Mouse (Mus musculus) midbrain, embryonic 16.5 days (tissue): ENCODE data around the gene Secisbp2l. TPM values are rescaled to one million over a fixed set of nuclear protein-coding genes. Genes with fewer than 3 reads are reported as not detected.

Experiments used
- ATAC-seq: fragments of 200-750 bp; cut with Nextera tagmentation; 2 replicates; pipeline ENCODE4 v1.8.0; 2017; ENCODE audit warnings: moderate TSS enrichment
- H3K27ac ChIP-seq: fragments of 300-500 bp; sonication (generic); 2 replicates; pipeline ENCODE4 v1.5.1; 2014; ENCODE audit warnings: mild to moderate bottlenecking, low read length, mixed read lengths
- H3K27me3 ChIP-seq: fragments of 300-500 bp; sonication (generic); 2 replicates; pipeline ENCODE4 v1.6.1; 2014; ENCODE audit warnings: low read depth, low read length, mixed read lengths; ENCODE audit not compliant: control insufficient read depth, insufficient read depth
- H3K36me3 ChIP-seq: fragments of 300-500 bp; sonication (generic); 2 replicates; pipeline ENCODE4 v1.6.1; 2014; ENCODE audit warnings: mild to moderate bottlenecking, low read length, moderate library complexity, mixed read lengths; ENCODE audit not compliant: control insufficient read depth, insufficient read depth
- H3K4me1 ChIP-seq: fragments of 300-500 bp; sonication (generic); 2 replicates; pipeline ENCODE4 v1.6.1; 2014; ENCODE audit warnings: mild to moderate bottlenecking, low read length, mixed read lengths; ENCODE audit not compliant: control insufficient read depth, insufficient read depth
- H3K4me2 ChIP-seq: fragments of 300-500 bp; sonication (generic); 2 replicates; pipeline ENCODE4 v1.6.1; 2014; ENCODE audit warnings: mild to moderate bottlenecking, low read length, mixed read lengths
- H3K4me3 ChIP-seq: fragments of 300-500 bp; sonication (generic); 2 replicates; pipeline ENCODE4 v1.5.1; 2014; ENCODE audit warnings: low read depth, mild to moderate bottlenecking, low read length, moderate library complexity, mixed read lengths
- H3K9ac ChIP-seq: fragments of 300-500 bp; sonication (generic); 2 replicates; pipeline ENCODE4 v1.6.1; 2014; ENCODE audit warnings: low read depth, low read length, mixed read lengths
- H3K9me3 ChIP-seq: fragments of 300-500 bp; sonication (generic); replicated peaks from 2 replicates; pipeline ENCODE4 v1.6.1; 2014; ENCODE audit warnings: mild to moderate bottlenecking, low read length, mixed read lengths; ENCODE audit not compliant: control insufficient read depth, poor library complexity, severe bottlenecking
- WGBS: fragments of 180-500 bp; shearing (Covaris S2); extraction: QIAGEN DNeasy Blood & Tissue Kit; methylation state at CpG from one replicate; pipeline ENCODE4 v1.1.7; 2014; 5-methylcytosine and 5-hydroxymethylcytosine counted together
- polyA plus RNA-seq: library from polyadenylated mRNA; unstranded; fragments of >200 nt; fragmentation: Nextera tagmentation; extraction: Ambion mirVana; gene quantifications from 2 replicates; pipeline ENCODE4 v1.2.1, GENCODE M21; 2015

Gene Secisbp2l
- polyA plus RNA-seq, 1 experiment from 2014 or later, result 31.7 TPM

DNA sequence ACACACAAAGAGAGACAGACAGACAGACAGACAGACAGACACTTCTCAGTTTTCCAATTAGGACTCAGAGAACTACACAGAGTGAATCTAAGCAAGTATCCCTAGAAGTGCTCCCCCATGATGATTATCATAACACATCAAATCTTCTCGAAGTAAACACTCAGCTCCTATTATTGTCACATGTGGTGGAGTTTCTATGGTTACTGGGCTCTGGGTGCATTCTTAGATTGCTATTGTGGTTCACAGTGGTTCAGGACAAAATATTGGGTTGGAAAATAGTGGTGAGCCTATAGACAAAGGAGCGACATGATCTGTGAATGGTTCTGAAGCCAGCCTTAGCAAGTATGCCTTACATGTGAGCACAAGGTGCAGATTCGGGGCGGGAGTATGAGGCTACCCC is 19.3 kb upstream of the Secisbp2l start:
- H3K27me3 ChIP-seq, result no peaks in the 10 kb centered on the region
- H3K4me3 ChIP-seq, result no peak overlapping the region
- H3K4me2 ChIP-seq, result no peak overlapping the region
- 75% methylated on average over 4 of the region's 4 CpGs for WGBS
- H3K4me1 ChIP-seq, result no peaks in the 10 kb centered on the region
- H3K27ac ChIP-seq, result no peak overlapping the region
- peak; percentile 48; the same call in 1 of the 2 replicates for ATAC-seq
- H3K9me3 ChIP-seq, result no peaks in the 10 kb centered on the region
- no peaks in the 10 kb centered on the region for H3K36me3 ChIP-seq
- H3K9ac ChIP-seq, result no peak overlapping the region

DNA sequence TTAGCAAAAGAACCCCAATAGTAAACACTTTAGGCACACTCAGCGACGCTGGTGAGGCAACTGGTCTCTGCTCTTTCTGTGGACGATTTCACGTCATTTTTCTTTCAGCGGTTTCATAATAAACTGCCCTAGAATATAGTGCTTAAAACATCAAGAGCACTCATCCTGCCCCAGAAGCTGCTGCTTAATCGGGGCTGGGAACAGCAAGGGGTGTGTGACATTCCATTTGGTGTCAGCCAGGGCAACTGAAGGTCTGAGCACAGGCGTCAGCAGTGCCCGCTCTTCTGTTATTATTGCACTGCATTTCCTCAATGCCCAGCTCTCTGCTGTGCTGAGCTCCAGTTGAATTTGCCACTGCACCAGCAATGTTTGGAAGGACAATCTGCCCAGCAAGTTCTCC is 18.4 kb upstream of the Secisbp2l start:
- no peaks in the 10 kb centered on the region for H3K27me3 ChIP-seq
- ATAC-seq, result no peak
- no peaks in the 10 kb centered on the region for H3K4me1 ChIP-seq
- H3K4me3 ChIP-seq, result no peak overlapping the region
- no peak overlapping the region for H3K27ac ChIP-seq
- H3K9ac ChIP-seq, result no peak overlapping the region
- H3K9me3 ChIP-seq, result no peaks in the 10 kb centered on the region
- no peak overlapping the region for H3K4me2 ChIP-seq
- 73% methylated on average over 8 of the region's 8 CpGs for WGBS
- H3K36me3 ChIP-seq, result no peaks in the 10 kb centered on the region

DNA sequence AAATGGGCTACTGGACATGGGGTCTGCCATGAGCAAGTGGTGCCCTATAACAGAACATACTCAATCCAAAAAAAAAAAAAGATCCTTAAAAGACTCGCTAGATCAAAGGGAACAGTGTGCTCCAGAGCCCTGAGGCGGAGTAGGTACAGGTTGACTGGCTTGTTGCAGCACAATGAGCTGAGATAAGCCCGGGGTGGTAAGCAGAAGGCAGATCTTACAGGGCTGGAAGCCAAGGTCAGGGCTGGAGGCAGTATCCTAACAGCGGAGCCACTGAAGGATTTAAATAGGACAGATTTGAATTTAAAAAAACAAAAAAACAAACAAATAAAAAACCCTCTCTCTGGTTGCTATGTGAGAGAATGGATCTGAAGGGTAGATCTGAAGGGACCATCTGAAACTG is 17.8 kb upstream of the Secisbp2l start:
- H3K36me3 ChIP-seq, result no peaks in the 10 kb centered on the region
- no peak overlapping the region for H3K4me2 ChIP-seq
- H3K27ac ChIP-seq, result no peak overlapping the region
- no peak overlapping the region for H3K9ac ChIP-seq
- no peaks in the 10 kb centered on the region for H3K27me3 ChIP-seq
- no peak overlapping the region for H3K4me3 ChIP-seq
- 66% methylated on average over 4 of the region's 4 CpGs for WGBS
- H3K4me1 ChIP-seq, result no peaks in the 10 kb centered on the region
- no peaks in the 10 kb centered on the region for H3K9me3 ChIP-seq
- no peak for ATAC-seq

DNA sequence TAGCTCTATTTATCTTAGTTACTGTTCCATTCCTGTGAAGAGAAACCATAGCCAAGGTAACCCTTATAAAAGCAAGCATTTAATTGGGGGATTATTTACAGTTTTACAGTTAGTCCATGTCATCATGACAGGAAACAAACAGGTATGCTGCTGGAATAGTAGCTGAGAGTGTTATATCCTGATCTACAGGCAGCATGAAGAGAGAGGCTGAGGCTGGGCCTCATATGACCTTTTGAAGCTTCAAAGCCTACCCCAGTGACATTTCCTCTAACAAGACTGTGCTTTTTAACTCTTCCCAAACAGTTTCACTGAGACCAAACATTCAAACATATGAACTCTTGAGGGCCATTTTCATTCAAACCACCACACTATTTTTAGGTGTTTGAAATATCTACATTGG is 15.2 kb upstream of the Secisbp2l start:
- Histone ChIP-seq H3K27ac (no peak overlapping the region), H3K4me2 (no peak overlapping the region), H3K4me1 (no peaks in the 10 kb centered on the region), H3K4me3 (no peak overlapping the region), H3K9me3 (no peaks in the 10 kb centered on the region), H3K9ac (no peak overlapping the region), H3K27me3 (no peaks in the 10 kb centered on the region), H3K36me3 (no peaks in the 10 kb centered on the region)
- no peak for ATAC-seq

DNA sequence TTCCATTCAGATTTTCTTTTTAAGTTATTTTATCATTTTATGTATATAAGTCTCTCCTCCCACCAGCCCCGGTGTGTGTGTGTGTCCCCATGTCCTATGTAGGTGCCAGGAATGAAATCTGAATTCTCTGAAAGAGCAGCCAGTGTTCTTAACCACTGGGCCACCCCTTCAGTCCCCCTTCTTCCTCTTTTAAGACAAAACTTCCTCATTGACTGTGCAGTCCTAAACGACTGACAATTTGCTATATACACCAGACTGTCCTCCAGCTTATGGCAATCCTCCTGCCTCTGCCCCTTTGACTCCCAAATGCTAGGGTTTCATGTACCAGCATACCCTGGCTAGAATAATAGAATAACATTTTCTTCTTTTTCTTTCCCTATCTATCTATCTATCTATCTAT is 12.4 kb upstream of the Secisbp2l start:
- Histone ChIP-seq H3K4me1 (no peaks in the 10 kb centered on the region), H3K9ac (no peak overlapping the region), H3K9me3 (no peaks in the 10 kb centered on the region), H3K4me2 (no peak overlapping the region), H3K27me3 (no peaks in the 10 kb centered on the region), H3K27ac (no peak overlapping the region), H3K36me3 (no peaks in the 10 kb centered on the region), H3K4me3 (no peak overlapping the region)
- no peak for ATAC-seq
- WGBS, result 79% methylated on average over 2 of the region's 2 CpGs

DNA sequence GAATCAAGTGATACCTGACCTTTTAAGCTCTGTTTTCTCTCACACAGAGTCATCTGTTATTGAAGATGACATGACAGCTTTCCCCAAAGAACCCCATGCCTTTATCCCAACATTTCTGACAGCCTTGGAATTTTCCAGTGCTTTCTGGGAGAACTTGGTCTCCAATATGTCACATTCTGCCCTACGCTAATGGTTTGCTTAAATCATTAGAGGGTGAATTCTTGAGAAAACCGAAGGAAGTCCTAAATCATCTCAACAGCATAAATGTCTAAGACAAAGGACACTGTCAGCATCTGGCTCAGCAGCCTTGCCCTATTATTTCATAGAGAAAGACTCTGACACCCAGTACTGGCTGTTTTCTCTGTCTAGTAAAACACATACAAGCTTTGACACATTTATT is 11.5 kb upstream of the Secisbp2l start:
- Histone ChIP-seq H3K36me3 (no peaks in the 10 kb centered on the region), H3K4me1 (no peaks in the 10 kb centered on the region), H3K9me3 (no peaks in the 10 kb centered on the region), H3K9ac (no peak overlapping the region), H3K4me2 (no peak overlapping the region), H3K4me3 (no peak overlapping the region), H3K27me3 (no peaks in the 10 kb centered on the region), H3K27ac (no peak overlapping the region)
- no peak for ATAC-seq
- WGBS, result 85% methylated on average over 2 of the region's 2 CpGs

DNA sequence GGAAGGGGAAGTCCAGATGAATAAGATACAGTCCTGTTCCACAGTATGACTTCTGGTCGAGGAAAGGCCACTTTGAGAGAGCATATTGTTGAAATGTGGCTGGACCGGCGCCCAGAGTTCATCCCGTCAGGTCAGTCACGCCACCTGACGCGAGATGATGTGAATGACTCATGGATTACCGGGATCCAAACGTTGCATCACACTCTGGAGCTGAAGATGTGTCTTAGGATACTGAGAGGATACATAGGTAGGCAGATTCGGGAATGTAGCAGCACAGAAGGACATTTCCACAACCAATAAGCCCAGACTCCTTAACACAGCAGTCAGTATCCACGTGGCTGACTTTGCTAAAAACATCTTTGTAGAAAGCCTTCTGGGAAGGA is 10.2 kb upstream of the Secisbp2l start:
- Histone ChIP-seq H3K9me3 (no peaks in the 10 kb centered on the region), H3K4me3 (no peak overlapping the region), H3K27ac (no peak overlapping the region), H3K4me1 (no peaks in the 10 kb centered on the region), H3K9ac (no peak overlapping the region), H3K4me2 (no peak overlapping the region), H3K27me3 (no peaks in the 10 kb centered on the region), H3K36me3 (no peaks in the 10 kb centered on the region)
- WGBS, result 89% methylated on average over 11 of the region's 11 CpGs
- ATAC-seq, result no peak

DNA sequence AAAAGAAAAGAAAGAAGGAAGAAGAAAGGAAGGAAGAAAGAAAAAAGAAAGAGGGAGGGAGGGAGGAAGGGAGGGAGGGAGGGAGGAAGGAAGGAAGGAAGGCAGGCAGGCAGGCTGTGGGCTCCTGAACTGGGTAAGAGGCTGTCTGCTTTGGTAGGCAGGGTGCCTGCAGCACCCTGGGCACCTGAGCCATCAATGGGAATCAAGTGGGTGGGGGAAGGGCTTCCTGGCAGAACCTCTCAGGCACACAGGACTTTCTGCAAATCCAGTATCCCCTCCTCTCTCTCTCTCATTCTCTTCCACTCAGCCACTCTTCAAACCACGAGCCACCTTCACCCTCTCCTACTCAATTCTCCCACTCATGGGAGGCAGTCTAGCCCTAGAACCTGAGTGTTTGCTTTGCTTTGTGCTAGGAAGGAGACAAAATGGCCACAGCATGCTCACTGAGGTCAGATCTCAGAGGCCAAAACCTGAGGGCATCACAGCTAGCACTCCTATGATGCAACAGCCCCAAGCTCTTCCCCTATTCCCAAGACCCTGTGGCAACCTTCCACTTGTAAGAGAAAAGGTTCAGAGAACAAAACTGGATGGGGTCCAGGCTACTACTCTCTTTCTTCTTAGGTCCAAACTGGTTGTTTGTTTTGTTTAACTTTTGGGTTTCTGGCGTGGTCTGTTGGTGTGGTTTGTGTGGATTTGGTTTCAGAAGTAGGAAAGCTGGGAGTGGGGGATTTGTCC is 9.6 kb upstream of the Secisbp2l start:
- H3K4me1 ChIP-seq, result no peaks in the 10 kb centered on the region
- no peaks in the 10 kb centered on the region for H3K9me3 ChIP-seq
- H3K27me3 ChIP-seq, result no peaks in the 10 kb centered on the region
- no peak overlapping the region for H3K27ac ChIP-seq
- 89% methylated on average over 2 of the region's 2 CpGs for WGBS
- H3K4me3 ChIP-seq, result no peak overlapping the region
- H3K9ac ChIP-seq, result no peak overlapping the region
- no peaks in the 10 kb centered on the region for H3K36me3 ChIP-seq
- H3K4me2 ChIP-seq, result no peak overlapping the region
- no peak for ATAC-seq

DNA sequence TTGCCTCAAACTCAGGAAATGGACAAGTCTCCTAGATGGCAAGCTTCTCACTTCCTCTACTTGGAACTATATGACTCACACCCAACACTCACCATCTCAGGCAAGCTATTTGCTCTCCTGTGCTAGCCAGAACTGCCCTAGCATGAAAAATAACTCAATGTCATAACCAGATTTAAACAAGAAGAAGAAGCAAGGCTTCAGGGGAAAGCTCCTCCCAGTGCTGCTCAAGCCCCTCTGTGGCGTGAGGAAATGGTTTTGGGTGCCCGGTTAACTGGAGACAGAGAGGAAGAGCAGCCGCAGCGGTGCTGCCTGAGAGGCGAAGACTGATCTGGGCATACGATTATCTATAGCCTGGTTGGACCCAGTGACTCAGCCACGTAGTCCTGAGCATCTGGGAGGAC is 8.8 kb upstream of the Secisbp2l start:
- no peaks in the 10 kb centered on the region for H3K36me3 ChIP-seq
- no peak overlapping the region for H3K9ac ChIP-seq
- ATAC-seq, result no peak
- H3K4me1 ChIP-seq, result no peaks in the 10 kb centered on the region
- H3K27ac ChIP-seq, result no peak overlapping the region
- H3K4me2 ChIP-seq, result no peak overlapping the region
- 80% methylated on average over 7 of the region's 7 CpGs for WGBS
- H3K9me3 ChIP-seq, result no peaks in the 10 kb centered on the region
- no peak overlapping the region for H3K4me3 ChIP-seq
- no peaks in the 10 kb centered on the region for H3K27me3 ChIP-seq
